Mouse (Mus musculus) lung, postnatal 0 days (tissue): Measurements from ENCODE around the gene Smap1. TPM values are rescaled to one million over a fixed set of nuclear protein-coding genes. Genes with fewer than 3 reads are reported as not detected.

Experiments used
- ATAC-seq: fragments of 200-750 bp; cut with Nextera tagmentation; 2 replicates; pipeline ENCODE4 v1.8.0; 2017; ENCODE audit warnings: moderate library complexity
- DNase-seq: peaks from one replicate; pipeline ENCODE4 v3.0.0-alpha.2; 2016; ENCODE audit warnings: low spot score
- H3K27ac ChIP-seq: fragments of 300-500 bp; sonication (generic); 2 replicates; pipeline ENCODE4 v1.5.1; 2014; ENCODE audit warnings: antibody characterized with exemption, mild to moderate bottlenecking, low read length, mixed read lengths
- H3K27me3 ChIP-seq: fragments of 300-500 bp; sonication (generic); replicated peaks from 2 replicates; pipeline ENCODE4 v1.6.1; 2014; ENCODE audit warnings: low read length, mixed read lengths; ENCODE audit not compliant: insufficient read depth
- H3K36me3 ChIP-seq: fragments of 300-500 bp; sonication (generic); 2 replicates; pipeline ENCODE4 v1.6.1; 2014; ENCODE audit warnings: low read length, mixed read lengths; ENCODE audit not compliant: insufficient read depth
- H3K4me1 ChIP-seq: fragments of 300-500 bp; sonication (generic); 2 replicates; pipeline ENCODE4 v1.6.1; 2014; ENCODE audit warnings: antibody characterized with exemption, low read depth, low read length, mixed read lengths; ENCODE audit not compliant: insufficient read depth
- H3K4me2 ChIP-seq: fragments of 300-500 bp; sonication (generic); replicated peaks from 2 replicates; pipeline ENCODE4 v1.6.1; 2014; ENCODE audit warnings: low read depth, mild to moderate bottlenecking, low read length, moderate library complexity, mixed read lengths
- H3K4me3 ChIP-seq: fragments of 300-500 bp; sonication (generic); 2 replicates; pipeline ENCODE4 v1.5.1; 2014; ENCODE audit warnings: low read depth, low read length
- H3K9ac ChIP-seq: fragments of 300-500 bp; sonication (generic); replicated peaks from 2 replicates; pipeline ENCODE4 v1.6.1; 2014; ENCODE audit warnings: low read depth, mild to moderate bottlenecking
- H3K9me3 ChIP-seq: fragments of 300-500 bp; sonication (generic); 2 replicates; pipeline ENCODE4 v1.6.1; 2016; ENCODE audit warnings: low read length, mixed read lengths
- CTCF ChIP-seq: IDR thresholded peaks from 2 replicates; pipeline ENCODE4 v1.5.1; 2016; ENCODE audit warnings: antibody characterized with exemption, mild to moderate bottlenecking
- EP300 ChIP-seq: IDR thresholded peaks from 2 replicates; pipeline ENCODE4 v1.6.1; 2016; ENCODE audit warnings: antibody characterized with exemption, mild to moderate bottlenecking, control low read depth
- WGBS: fragments of 180-500 bp; shearing (Covaris S2); extraction: QIAGEN DNeasy Blood & Tissue Kit; methylation state at CpG from one replicate; pipeline ENCODE4 v1.1.7; 2014; 5-methylcytosine and 5-hydroxymethylcytosine counted together
- polyA plus RNA-seq: library from polyadenylated mRNA; unstranded; fragments of >200 nt; fragmentation: Nextera tagmentation; extraction: Ambion mirVana; gene quantifications from 2 replicates; pipeline ENCODE4 v1.2.1, GENCODE M21; 2015

Smap1 gene
- polyA plus RNA-seq, 1 experiment from 2014 or later: 55.1 TPM

DNA sequence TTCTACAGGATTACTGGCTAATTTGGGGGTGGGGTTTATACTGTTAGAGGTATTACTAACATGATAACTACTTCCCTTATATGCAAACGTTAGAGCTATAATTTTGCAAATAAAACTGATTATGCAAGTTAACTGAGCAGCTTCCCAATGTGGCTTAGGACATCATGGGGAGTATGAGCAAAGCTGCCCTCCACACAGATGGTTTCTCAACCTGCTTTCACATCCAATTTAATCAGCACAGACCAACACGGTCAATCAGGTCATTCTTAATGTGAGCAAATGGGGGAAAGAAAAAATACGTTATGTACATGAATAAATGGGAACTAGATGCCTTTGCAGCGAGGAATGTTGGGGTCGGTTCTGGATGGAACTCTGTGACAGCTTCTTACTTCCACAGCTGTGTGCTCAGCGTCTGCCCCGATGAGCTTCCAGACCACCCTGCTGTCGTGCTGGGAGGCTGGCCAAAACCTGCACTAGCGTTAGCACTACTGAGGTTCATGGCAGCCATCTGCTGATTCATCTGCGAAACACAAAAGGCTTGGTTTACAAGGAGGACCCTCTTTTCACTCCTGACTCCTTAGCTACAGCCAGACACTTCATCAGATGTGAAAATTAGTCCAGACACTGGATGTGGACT is 76.0 kb downstream of the Smap1 start:
- Histone ChIP-seq H3K4me2 (no peak overlapping the region), H3K27me3 (no peaks in the 10 kb centered on the region), H3K4me1 (no peaks in the 10 kb centered on the region), H3K4me3 (no peak overlapping the region), H3K27ac (no peak overlapping the region), H3K9ac (no peak overlapping the region), H3K36me3 (peaks cover 19% of the 10 kb centered on the region), H3K9me3 (no peaks in the 10 kb centered on the region)
- TF ChIP-seq EP300 (no peak), CTCF (no peak)
- 74% methylated on average over 10 of the region's 10 CpGs for WGBS
- ATAC-seq (no peak), DNase-seq (no peak)

DNA sequence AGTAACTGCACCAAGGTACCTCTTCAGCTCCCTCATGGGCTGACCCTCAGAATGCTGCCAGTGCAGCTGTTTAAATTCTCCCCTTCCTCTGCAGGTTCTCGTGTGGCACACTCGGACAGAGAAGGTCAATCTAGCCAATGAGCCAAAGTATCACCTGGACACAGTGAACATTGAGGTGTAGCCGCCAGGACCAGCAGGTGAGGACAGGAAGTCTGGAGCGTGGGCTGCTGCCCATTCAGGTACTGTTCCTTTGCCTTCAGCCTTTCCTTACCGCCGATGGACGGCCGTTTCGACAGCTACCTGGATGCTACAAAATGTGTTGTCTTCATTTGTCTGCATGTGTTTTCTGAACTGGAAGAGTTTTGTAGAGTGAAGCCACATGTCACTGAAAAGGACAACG is 77.1 kb downstream of the Smap1 start:
- ATAC-seq (no peak), DNase-seq (no peak)
- TF ChIP-seq EP300 (no peak), CTCF (no peak)
- Histone ChIP-seq H3K4me3 (no peak overlapping the region), H3K4me1 (no peaks in the 10 kb centered on the region), H3K9ac (no peak overlapping the region), H3K9me3 (no peaks in the 10 kb centered on the region), H3K27ac (no peak overlapping the region), H3K27me3 (no peaks in the 10 kb centered on the region), H3K4me2 (no peak overlapping the region), H3K36me3 (peaks cover 20% of the 10 kb centered on the region)
- 94% methylated on average over 10 of the region's 10 CpGs for WGBS

DNA sequence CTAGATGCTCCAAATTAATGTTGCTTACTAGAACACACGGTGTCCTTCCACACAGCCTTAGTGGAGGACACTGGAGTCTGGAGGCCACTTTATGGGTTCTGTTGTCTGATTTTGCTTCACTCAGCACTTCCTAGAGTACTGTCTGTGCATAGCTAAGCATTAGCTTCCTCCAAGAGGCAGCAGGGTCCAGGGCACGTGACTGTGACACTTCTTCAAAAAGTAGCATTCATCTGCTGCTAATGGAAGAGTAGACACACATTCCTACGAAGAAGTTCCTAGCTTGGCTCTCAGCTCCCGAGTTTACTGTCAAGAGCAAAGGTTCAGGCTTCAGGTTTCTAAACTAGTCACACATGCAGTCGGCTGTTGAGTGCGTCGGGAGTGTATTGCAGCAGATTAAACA is 78.3 kb downstream of the Smap1 start:
- Histone ChIP-seq H3K9me3 (no peaks in the 10 kb centered on the region), H3K27ac (no peak overlapping the region), H3K4me3 (no peak overlapping the region), H3K27me3 (no peaks in the 10 kb centered on the region), H3K9ac (no peak overlapping the region), H3K4me1 (no peaks in the 10 kb centered on the region), H3K36me3 (peaks cover 21% of the 10 kb centered on the region), H3K4me2 (no peak overlapping the region)
- ATAC-seq (no peak), DNase-seq (no peak)
- WGBS: 85% methylated on average over 7 of the region's 7 CpGs
- TF ChIP-seq CTCF (no peak), EP300 (no peak)

DNA sequence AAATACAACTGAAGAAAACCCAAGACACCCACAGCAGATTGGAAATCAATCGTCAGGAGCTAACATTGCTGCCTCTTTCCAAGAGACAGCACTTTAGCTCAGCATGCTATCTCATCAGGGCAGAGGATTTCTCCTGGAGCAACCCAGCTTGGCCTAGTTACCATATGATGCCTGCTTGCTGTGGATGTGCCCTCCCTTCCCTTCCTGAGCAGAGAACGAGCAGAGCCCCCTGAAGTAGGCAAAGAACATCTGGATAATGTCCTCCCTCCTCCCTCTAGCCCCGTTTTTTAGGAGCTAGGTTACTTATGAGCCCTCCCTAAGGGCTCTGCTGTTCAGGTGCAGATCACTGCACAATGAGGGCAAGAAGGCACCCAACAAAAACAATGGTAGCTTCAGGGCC is 79.5 kb downstream of the Smap1 start:
- H3K27me3 ChIP-seq: no peaks in the 10 kb centered on the region
- no peaks in the 10 kb centered on the region for H3K9me3 ChIP-seq
- H3K4me1 ChIP-seq: no peaks in the 10 kb centered on the region
- H3K4me3 ChIP-seq: no peak overlapping the region
- H3K9ac ChIP-seq: no peak overlapping the region
- no peak for DNase-seq
- 82% methylated on average over 3 of the region's 3 CpGs for WGBS
- no peak for ATAC-seq
- no peak overlapping the region for H3K27ac ChIP-seq
- H3K4me2 ChIP-seq: no peak overlapping the region
- no peak for TF ChIP-seq EP300
- TF ChIP-seq CTCF: no peak
- peaks cover 18% of the 10 kb centered on the region for H3K36me3 ChIP-seq

DNA sequence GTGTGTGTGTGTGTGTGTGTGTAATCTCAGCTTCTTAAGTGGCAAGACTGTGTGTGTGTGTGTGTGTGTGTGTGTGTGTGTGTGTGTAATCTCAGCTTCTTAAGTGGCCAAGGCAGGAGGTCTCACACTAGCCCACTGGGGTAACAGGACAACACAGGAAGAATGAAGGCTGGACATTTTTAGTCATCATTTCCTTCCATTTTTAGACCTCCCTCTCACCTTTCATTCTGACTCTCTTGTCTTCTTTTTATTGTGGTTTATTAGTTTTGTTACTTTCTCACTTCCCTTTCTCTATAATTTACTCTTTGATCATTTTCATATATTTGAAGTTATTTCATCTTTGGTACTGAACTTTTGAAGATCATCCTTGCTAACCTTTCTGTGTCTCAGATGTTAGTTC is 81.2 kb downstream of the Smap1 start:
- Histone ChIP-seq H3K36me3 (peaks cover 12% of the 10 kb centered on the region), H3K9ac (no peak overlapping the region), H3K9me3 (no peaks in the 10 kb centered on the region), H3K4me2 (no peak overlapping the region), H3K4me3 (no peak overlapping the region), H3K27me3 (no peaks in the 10 kb centered on the region), H3K27ac (no peak overlapping the region), H3K4me1 (no peaks in the 10 kb centered on the region)
- TF ChIP-seq CTCF (no peak), EP300 (no peak)
- DNase-seq: no peak
- no peak for ATAC-seq

DNA sequence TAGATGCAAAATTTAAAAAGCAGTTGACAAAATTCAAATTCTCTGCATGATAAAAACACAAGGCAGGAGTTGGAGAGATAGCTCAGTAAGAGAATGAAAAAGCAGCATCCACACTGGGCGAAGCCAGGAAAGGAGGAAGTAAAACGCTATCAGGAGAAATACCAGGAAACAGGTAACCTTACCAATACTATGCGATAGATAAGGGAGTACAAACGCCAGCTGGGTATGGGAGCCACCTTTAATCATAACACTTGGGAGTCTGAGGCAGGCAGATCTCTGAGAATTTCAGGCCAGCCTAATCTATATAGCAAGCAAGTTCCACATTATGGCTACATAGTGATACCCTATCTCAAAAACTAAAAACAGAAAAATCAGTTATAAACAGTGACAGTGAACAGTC is 85.5 kb downstream of the Smap1 start:
- WGBS: 84% methylated on average over 4 of the region's 4 CpGs
- TF ChIP-seq CTCF (no peak), EP300 (no peak)
- no peak overlapping the region for H3K9ac ChIP-seq
- H3K4me2 ChIP-seq: no peak overlapping the region
- no peak overlapping the region for H3K4me3 ChIP-seq
- H3K27ac ChIP-seq: no peak overlapping the region
- H3K4me1 ChIP-seq: no peaks in the 10 kb centered on the region
- ATAC-seq (no peak), DNase-seq (no peak)
- no peaks in the 10 kb centered on the region for H3K9me3 ChIP-seq
- no peaks in the 10 kb centered on the region for H3K27me3 ChIP-seq
- peaks cover 6% of the 10 kb centered on the region; the same call in 1 of the 2 replicates for H3K36me3 ChIP-seq

DNA sequence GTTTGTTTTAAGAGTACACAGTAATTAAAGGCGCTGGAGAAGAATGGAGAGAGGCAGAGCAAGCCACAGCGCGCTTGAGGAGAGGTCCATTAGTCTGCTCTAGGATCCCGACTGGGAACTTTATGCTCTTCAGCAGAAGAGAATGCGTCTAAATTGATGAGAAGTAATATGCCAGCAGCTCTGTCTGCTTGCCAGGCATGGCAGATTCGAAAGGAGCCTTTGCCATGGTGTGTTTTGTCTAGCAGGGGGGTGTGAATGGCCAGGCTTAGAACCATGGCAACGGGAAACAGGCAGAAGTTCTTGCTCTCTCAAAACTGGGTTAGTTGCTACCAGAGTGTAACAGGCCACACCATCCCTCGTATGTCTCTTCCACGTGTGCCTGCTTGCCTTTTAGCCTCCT is 87.3 kb downstream of the Smap1 start:
- Histone ChIP-seq H3K4me1 (no peaks in the 10 kb centered on the region), H3K27ac (no peak overlapping the region), H3K27me3 (no peaks in the 10 kb centered on the region), H3K4me2 (no peak overlapping the region), H3K4me3 (no peak overlapping the region), H3K9me3 (no peaks in the 10 kb centered on the region), H3K9ac (no peak overlapping the region), H3K36me3 (no peaks in the 10 kb centered on the region)
- DNase-seq (no peak), ATAC-seq (no peak)
- TF ChIP-seq CTCF: no peak
- no peak for TF ChIP-seq EP300
- 57% methylated on average over 9 of the region's 9 CpGs for WGBS
